ENCODE assay signal across 16 mouse cellular contexts in the genomic region with DNA sequence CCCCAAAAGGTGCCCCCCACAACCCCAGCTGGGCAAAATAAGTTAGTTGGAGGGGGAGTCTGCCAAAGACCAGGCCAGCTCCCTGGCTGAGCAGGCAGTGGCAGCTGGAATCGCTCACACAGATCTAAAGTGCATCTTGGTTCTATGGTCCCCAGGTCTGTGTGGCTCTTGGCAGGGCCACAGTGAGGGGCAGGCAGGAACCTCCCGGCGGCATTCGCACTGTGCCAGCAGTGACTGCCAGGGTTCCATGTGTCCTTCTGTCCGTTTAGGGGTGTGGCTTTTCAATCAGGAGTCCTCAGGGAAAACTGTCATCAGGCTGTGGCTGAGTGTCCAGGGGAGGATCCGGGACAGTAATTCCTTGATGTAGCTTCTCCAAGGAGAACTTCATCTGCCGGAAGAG. TPM values are rescaled to one million over a fixed set of nuclear protein-coding genes. Genes with fewer than 3 reads are reported as not detected.
DNase-seq lines count a peak whose midpoint lies in the region; ATAC-seq and TF ChIP-seq lines count a peak whose summit lies in the region.
"Had no signal": no experiment of that assay in that cellular context is flagged by ENCODE, and none has a peak within 500 bp of the region (broad histone marks: within the 10 kb centered on the region; RNA-seq: fewer than 3 reads in every experiment).

No protein-coding gene starts in this region.

- peak; percentile 53 for DNase-seq in cerebellum, adult 9-10 months
- no peak for DNase-seq in cerebellum, adult 11 months
- no peak for DNase-seq in layer of hippocampus, postnatal 25 days (ENCODE audit: extremely low spot score in 1 of 2, low spot score in 1 of 2)
- DNase-seq: adrenal gland, postnatal 25 days had no signal

- peaks cover 29% of the 10 kb centered on the region for H3K27me3 ChIP-seq in intestine, postnatal 0 days (replicated peaks; ENCODE audit: control insufficient read depth, insufficient read depth, low read length)
- peaks cover 24% of the 10 kb centered on the region for H3K27me3 ChIP-seq in intestine, embryonic 16.5 days (replicated peaks; ENCODE audit: control insufficient read depth, insufficient read depth, low read length)

- no peaks in the 10 kb centered on the region for H3K4me1 ChIP-seq in intestine, postnatal 0 days (replicated peaks; ENCODE audit: control insufficient read depth, insufficient read depth, low read length)
- H3K4me1 ChIP-seq in intestine, embryonic 16.5 days (ENCODE audit: control insufficient read depth, insufficient read depth, low read length), result peaks cover 11% of the 10 kb centered on the region

- no peak overlapping the region for H3K4me3 ChIP-seq in intestine, postnatal 0 days (ENCODE audit: low read depth, low read length)
- no peak overlapping the region for H3K4me3 ChIP-seq in intestine, embryonic 16.5 days (ENCODE audit: low read length)
- H3K4me3 ChIP-seq: embryonic facial prominence, embryonic 13.5 days; embryonic facial prominence, embryonic 15.5 days; erythroblast, embryonic 14.5 days; forebrain, embryonic 10.5 days; forebrain, embryonic 12.5 days had no signal

- no peak overlapping the region for H3K9ac ChIP-seq in intestine, postnatal 0 days (ENCODE audit: low read depth, low read length)
- no peak overlapping the region for H3K9ac ChIP-seq in intestine, embryonic 16.5 days (ENCODE audit: low read depth, low read length)
- H3K9ac ChIP-seq: embryonic facial prominence, embryonic 13.5 days; embryonic facial prominence, embryonic 15.5 days; forebrain, embryonic 12.5 days had no signal

- 93% methylated on average over 7 of the region's 7 CpGs for WGBS in intestine, postnatal 0 days
- WGBS in intestine, embryonic 16.5 days, result 95% methylated on average over 7 of the region's 7 CpGs

- H3K27ac ChIP-seq in intestine, postnatal 0 days (ENCODE audit: low read depth, low read length), result 0 out of 2 replicates have a peak overlapping the region, but pooled peaks have one; percentile 7
- H3K27ac ChIP-seq in intestine, embryonic 16.5 days (ENCODE audit: low read length), result no peak overlapping the region
- H3K27ac ChIP-seq: embryonic facial prominence, embryonic 13.5 days; embryonic facial prominence, embryonic 15.5 days; forebrain, embryonic 10.5 days; forebrain, embryonic 12.5 days had no signal

- H3K36me3 ChIP-seq in intestine, postnatal 0 days (ENCODE audit: control insufficient read depth, insufficient read depth), result peaks cover 42% of the 10 kb centered on the region
- peaks cover 17% of the 10 kb centered on the region for H3K36me3 ChIP-seq in intestine, embryonic 16.5 days (ENCODE audit: control insufficient read depth, insufficient read depth, low read length)

- no peaks in the 10 kb centered on the region for H3K9me3 ChIP-seq in intestine, postnatal 0 days (ENCODE audit: control insufficient read depth)
- no peaks in the 10 kb centered on the region for H3K9me3 ChIP-seq in intestine, embryonic 16.5 days (ENCODE audit: control insufficient read depth, low read length)
- H3K9me3 ChIP-seq: embryonic facial prominence, embryonic 13.5 days; embryonic facial prominence, embryonic 15.5 days; forebrain, embryonic 10.5 days; forebrain, embryonic 12.5 days had no signal

- no peak for TF ChIP-seq CTCF in intestine, postnatal 0 days (IDR thresholded peaks at IDR 0.05; ENCODE audit: low read depth)

- no peak overlapping the region for H3K4me2 ChIP-seq in intestine, postnatal 0 days (replicated peaks; ENCODE audit: low read depth)
- no peak overlapping the region for H3K4me2 ChIP-seq in intestine, embryonic 16.5 days (ENCODE audit: low read depth, low read length)
- H3K4me2 ChIP-seq: embryonic facial prominence, embryonic 13.5 days; embryonic facial prominence, embryonic 15.5 days; forebrain, embryonic 12.5 days had no signal

- ATAC-seq in intestine, postnatal 0 days, result no peak
- no peak for ATAC-seq in intestine, embryonic 16.5 days

RNA-seq across cellular contexts. Expression of a gene that starts 3.4 kb away (rescaled TPM):
- 2.7 and 3.3 TPM in 2 replicates for polyA plus RNA-seq in intestine, postnatal 0 days (2015; fragmentation: Nextera tagmentation; extraction: Ambion mirVana)
- 0.16 and 1.0 TPM in 2 replicates for polyA plus RNA-seq in intestine, embryonic 16.5 days (2015; fragmentation: Nextera tagmentation; extraction: Ambion mirVana)
- total RNA-seq in layer of hippocampus, postnatal 25 days (2021), result 100 to 1,000 TPM; 548 to 608 TPM
- total RNA-seq: common myeloid progenitor, adult 5-6 weeks; MEL had no signal

RNA-seq across cellular contexts. Expression of a gene that starts 15.1 kb away (rescaled TPM):
- 21.2 and 28.3 TPM in 2 replicates for polyA plus RNA-seq in intestine, postnatal 0 days (2015; fragmentation: Nextera tagmentation; extraction: Ambion mirVana)
- polyA plus RNA-seq in intestine, embryonic 16.5 days (2015; fragmentation: Nextera tagmentation; extraction: Ambion mirVana), result 66.4 and 73.6 TPM in 2 replicates
- 1 to 10 TPM; 2.3 to 4.2 TPM for total RNA-seq in layer of hippocampus, postnatal 25 days (2021)
- polyA plus RNA-seq: C2C12; forebrain, embryonic 14.5 days; forebrain, embryonic 16.5 days had no signal

RNA-seq across cellular contexts. Expression of a gene that starts 25.5 kb away (rescaled TPM):
- 10.3 and 12.4 TPM in 2 replicates for polyA plus RNA-seq in intestine, postnatal 0 days (2015; fragmentation: Nextera tagmentation; extraction: Ambion mirVana)
- polyA plus RNA-seq in intestine, embryonic 16.5 days (2015; fragmentation: Nextera tagmentation; extraction: Ambion mirVana), result 38.5 and 39.7 TPM in 2 replicates
- 100 to 1,000 TPM; 108 to 126 TPM for total RNA-seq in layer of hippocampus, postnatal 25 days (2021)

RNA-seq across cellular contexts. Expression of a gene that starts 53.7 kb away (rescaled TPM):
- 40.4 and 48.0 TPM in 2 replicates for polyA plus RNA-seq in intestine, postnatal 0 days (2015; fragmentation: Nextera tagmentation; extraction: Ambion mirVana)
- polyA plus RNA-seq in intestine, embryonic 16.5 days (2015; fragmentation: Nextera tagmentation; extraction: Ambion mirVana), result 71.2 and 73.7 TPM in 2 replicates
- total RNA-seq in layer of hippocampus, postnatal 25 days (2021), result not detected
- total RNA-seq: common myeloid progenitor, adult 5-6 weeks; MEL had no signal
- polyA plus RNA-seq: erythroblast, embryonic 14.5 days; forebrain, embryonic 14.5 days had no signal
